Mouse (Mus musculus): ENCODE results near the gene Rpl3. TPM values are rescaled to one million over a fixed set of nuclear protein-coding genes. Genes with fewer than 3 reads are reported as not detected.

Rpl3 gene
- polyA plus RNA-seq, 1 experiment from 2014 or later, result 706 TPM

DNA sequence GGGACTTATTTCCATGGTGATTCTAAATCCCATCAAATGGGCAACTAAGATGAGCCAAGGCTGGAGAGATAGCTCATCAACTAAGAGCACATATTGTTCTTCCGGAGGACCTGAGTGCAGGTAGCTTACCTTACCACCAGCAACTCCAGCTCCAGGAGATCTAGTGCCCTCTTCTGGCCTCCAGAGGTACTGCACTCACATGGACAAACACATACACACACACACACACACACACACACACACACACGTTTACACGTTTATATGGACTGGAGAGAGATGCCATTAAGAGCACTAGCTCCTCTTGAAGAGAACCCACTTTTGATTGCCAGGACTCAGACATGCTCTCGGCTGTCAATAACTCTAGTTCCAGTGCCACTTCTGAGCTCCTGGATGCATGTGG is 60.5 kb downstream of the Rpl3 start:
- 92% methylated on average over 4 of the region's 4 CpGs for WGBS
- DNase-seq (ENCODE audit: low spot score) (no peak), ATAC-seq (ENCODE audit: low FRiP score, low TSS enrichment) (no peak)

GRCm38 (mm10) chr15:80030399-80030798 is 61.3 kb downstream of the Rpl3 start:
- H3K9me3 ChIP-seq (ENCODE audit: control insufficient read depth, low read length), result no peaks in the 10 kb centered on the region
- WGBS, result 81% methylated on average over 10 of the region's 10 CpGs
- H3K27me3 ChIP-seq (ENCODE audit: control insufficient read depth, insufficient read depth, low read length), result no peaks in the 10 kb centered on the region
- no peak overlapping the region for H3K4me2 ChIP-seq (replicated peaks; ENCODE audit: low read depth)
- H3K4me1 ChIP-seq (replicated peaks; ENCODE audit: control insufficient read depth, insufficient read depth), result no peaks in the 10 kb centered on the region
- ATAC-seq (ENCODE audit: low FRiP score, low TSS enrichment), result no peak
- no peaks in the 10 kb centered on the region for H3K36me3 ChIP-seq (ENCODE audit: control insufficient read depth, insufficient read depth, low read length)
- DNase-seq (ENCODE audit: low spot score), result no peak
- TF ChIP-seq EP300 (optimal IDR thresholded peaks at IDR 0.05) (no peak), CTCF (IDR thresholded peaks at IDR 0.05; ENCODE audit: low read depth) (no peak)
- no peak overlapping the region for H3K9ac ChIP-seq (ENCODE audit: low read length)
- H3K27ac ChIP-seq (replicated peaks), result no peak overlapping the region
- no peak overlapping the region for H3K4me3 ChIP-seq (ENCODE audit: low read depth, low read length)

More for the DNA sequence above, 60.5 kb downstream of the Rpl3 start:
- no peak overlapping the region for H3K27ac ChIP-seq (replicated peaks)
- H3K27me3 ChIP-seq (ENCODE audit: control insufficient read depth, insufficient read depth, low read length), result no peaks in the 10 kb centered on the region
- H3K36me3 ChIP-seq (ENCODE audit: control insufficient read depth, insufficient read depth, low read length), result no peaks in the 10 kb centered on the region
- H3K9ac ChIP-seq (ENCODE audit: low read length), result no peak overlapping the region
- H3K4me3 ChIP-seq (ENCODE audit: low read depth, low read length), result no peak overlapping the region
- H3K4me2 ChIP-seq (replicated peaks; ENCODE audit: low read depth), result no peak overlapping the region
- no peak for TF ChIP-seq EP300 (optimal IDR thresholded peaks at IDR 0.05)
- TF ChIP-seq CTCF (IDR thresholded peaks at IDR 0.05; ENCODE audit: low read depth), result peak; percentile 59
- no peaks in the 10 kb centered on the region for H3K4me1 ChIP-seq (replicated peaks; ENCODE audit: control insufficient read depth, insufficient read depth)
- no peaks in the 10 kb centered on the region for H3K9me3 ChIP-seq (ENCODE audit: control insufficient read depth, low read length)

GRCm38 (mm10) chr15:80028862-80029261 is 62.8 kb downstream of the Rpl3 start:
- Histone ChIP-seq H3K4me1 (replicated peaks; ENCODE audit: control insufficient read depth, insufficient read depth) (no peaks in the 10 kb centered on the region), H3K27ac (replicated peaks) (no peak overlapping the region), H3K9ac (ENCODE audit: low read length) (no peak overlapping the region), H3K9me3 (ENCODE audit: control insufficient read depth, low read length) (no peaks in the 10 kb centered on the region), H3K27me3 (ENCODE audit: control insufficient read depth, insufficient read depth, low read length) (no peaks in the 10 kb centered on the region), H3K36me3 (ENCODE audit: control insufficient read depth, insufficient read depth, low read length) (no peaks in the 10 kb centered on the region), H3K4me2 (replicated peaks; ENCODE audit: low read depth) (no peak overlapping the region), H3K4me3 (ENCODE audit: low read depth, low read length) (no peak overlapping the region)
- DNase-seq (ENCODE audit: low spot score) (no peak), ATAC-seq (ENCODE audit: low FRiP score, low TSS enrichment) (no peak)
- TF ChIP-seq CTCF (IDR thresholded peaks at IDR 0.05; ENCODE audit: low read depth) (no peak), EP300 (optimal IDR thresholded peaks at IDR 0.05) (no peak)
- WGBS, result 68% methylated on average over 5 of the region's 5 CpGs

Small RNA genes lying within 50 kb of the gene (microRNA-seq; reads per million reads assigned to microRNA genes)
- gene Snord43, result 24.8 reads per million, percentile 28 among the genes with 10 or more reads in this experiment

Other genes with a start within 250 kb of the Rpl3 start
- gene Apobec3, start 200.2 kb downstream of the Rpl3 start, polyA plus RNA-seq (2015; fragmentation: Nextera tagmentation; extraction: Ambion mirVana), result 18.2 and 18.5 TPM in 2 replicates
- gene Cbx7, start 120.7 kb downstream of the Rpl3 start, polyA plus RNA-seq (2015; fragmentation: Nextera tagmentation; extraction: Ambion mirVana), result 4.8 and 5.5 TPM in 2 replicates
- 3.1 and 3.6 TPM in 2 replicates for gene Pdgfb, start 76.9 kb downstream of the Rpl3 start, polyA plus RNA-seq (2015; fragmentation: Nextera tagmentation; extraction: Ambion mirVana)
- 53.7 TPM in 2 replicates for gene Syngr1, start 534 bp downstream of the Rpl3 start, polyA plus RNA-seq (2015; fragmentation: Nextera tagmentation; extraction: Ambion mirVana)
- gene Tab1, start 41.3 kb upstream of the Rpl3 start, polyA plus RNA-seq (2015; fragmentation: Nextera tagmentation; extraction: Ambion mirVana), result 16.3 and 16.5 TPM in 2 replicates
- gene Mgat3, start 81.9 kb upstream of the Rpl3 start, polyA plus RNA-seq (2015; fragmentation: Nextera tagmentation; extraction: Ambion mirVana), result 5.8 and 5.9 TPM in 2 replicates
- gene Mief1, start 142.2 kb upstream of the Rpl3 start, polyA plus RNA-seq (2015; fragmentation: Nextera tagmentation; extraction: Ambion mirVana), result 12.6 TPM in 2 replicates
- gene AC140267.1, start 144.0 kb upstream of the Rpl3 start, polyA plus RNA-seq (2015; fragmentation: Nextera tagmentation; extraction: Ambion mirVana), result not detected in 2 replicates
- 104 and 114 TPM in 2 replicates for gene Atf4, start 163.3 kb upstream of the Rpl3 start, polyA plus RNA-seq (2015; fragmentation: Nextera tagmentation; extraction: Ambion mirVana)
- gene Rps19bp1, start 172.4 kb upstream of the Rpl3 start, polyA plus RNA-seq (2015; fragmentation: Nextera tagmentation; extraction: Ambion mirVana), result 39.5 and 43.3 TPM in 2 replicates
- gene Cacna1i, start 195.4 kb upstream of the Rpl3 start, polyA plus RNA-seq (2015; fragmentation: Nextera tagmentation; extraction: Ambion mirVana), result 0.01 TPM in 1 of 2 replicates, not detected in the other

Data from stomach, postnatal 0 days (tissue).